Mouse (Mus musculus) midbrain, embryonic 13.5 days (tissue): ENCODE results near the gene Bspry. TPM values are rescaled to one million over a fixed set of nuclear protein-coding genes. Genes with fewer than 3 reads are reported as not detected.

Source experiments
- ATAC-seq: fragments of 200-750 bp; cut with Nextera tagmentation; 2 replicates; pipeline ENCODE4 v1.8.0; 2017; ENCODE audit warnings: mild to moderate bottlenecking, moderate TSS enrichment, moderate library complexity
- H3K27ac ChIP-seq: fragments of 300-500 bp; sonication (generic); 2 replicates; pipeline ENCODE4 v1.5.1; 2015; ENCODE audit warnings: inconsistent platforms, mild to moderate bottlenecking, moderate library complexity
- H3K27me3 ChIP-seq: fragments of 300-500 bp; sonication (generic); 2 replicates; pipeline ENCODE4 v1.6.1; 2015; ENCODE audit warnings: mild to moderate bottlenecking, inconsistent platforms
- H3K36me3 ChIP-seq: fragments of 300-500 bp; sonication (generic); 2 replicates; pipeline ENCODE4 v1.6.1; 2015; ENCODE audit warnings: mild to moderate bottlenecking, inconsistent platforms
- H3K4me1 ChIP-seq: fragments of 300-500 bp; sonication (generic); replicated peaks from 2 replicates; pipeline ENCODE4 v1.6.1; 2015; ENCODE audit warnings: inconsistent platforms
- H3K4me2 ChIP-seq: fragments of 300-500 bp; sonication (generic); replicated peaks from 2 replicates; pipeline ENCODE4 v1.6.1; 2015; ENCODE audit warnings: moderate library complexity, mild to moderate bottlenecking, inconsistent platforms
- H3K4me3 ChIP-seq: fragments of 300-500 bp; sonication (generic); replicated peaks from 2 replicates; pipeline ENCODE4 v1.5.1; 2015; ENCODE audit warnings: mild to moderate bottlenecking, inconsistent platforms
- H3K9ac ChIP-seq: fragments of 300-500 bp; sonication (generic); replicated peaks from 2 replicates; pipeline ENCODE4 v1.6.1; 2015; ENCODE audit warnings: mild to moderate bottlenecking, inconsistent platforms
- H3K9me3 ChIP-seq: fragments of 300-500 bp; sonication (generic); 2 replicates; pipeline ENCODE4 v1.6.1; 2016; ENCODE audit warnings: mild to moderate bottlenecking, inconsistent platforms
- WGBS: fragments of 180-500 bp; shearing (Covaris S2); methylation state at CpG from one replicate; pipeline ENCODE4 v1.1.7; 2015; 5-methylcytosine and 5-hydroxymethylcytosine counted together
- polyA plus RNA-seq: library from polyadenylated mRNA; unstranded; fragments of >200 nt; fragmentation: Nextera tagmentation; extraction: Ambion mirVana; gene quantifications from 2 replicates; pipeline ENCODE4 v1.2.1, GENCODE M21; 2015

Bspry gene
- 0.44 and 0.86 TPM in 2 replicates for polyA plus RNA-seq

DNA sequence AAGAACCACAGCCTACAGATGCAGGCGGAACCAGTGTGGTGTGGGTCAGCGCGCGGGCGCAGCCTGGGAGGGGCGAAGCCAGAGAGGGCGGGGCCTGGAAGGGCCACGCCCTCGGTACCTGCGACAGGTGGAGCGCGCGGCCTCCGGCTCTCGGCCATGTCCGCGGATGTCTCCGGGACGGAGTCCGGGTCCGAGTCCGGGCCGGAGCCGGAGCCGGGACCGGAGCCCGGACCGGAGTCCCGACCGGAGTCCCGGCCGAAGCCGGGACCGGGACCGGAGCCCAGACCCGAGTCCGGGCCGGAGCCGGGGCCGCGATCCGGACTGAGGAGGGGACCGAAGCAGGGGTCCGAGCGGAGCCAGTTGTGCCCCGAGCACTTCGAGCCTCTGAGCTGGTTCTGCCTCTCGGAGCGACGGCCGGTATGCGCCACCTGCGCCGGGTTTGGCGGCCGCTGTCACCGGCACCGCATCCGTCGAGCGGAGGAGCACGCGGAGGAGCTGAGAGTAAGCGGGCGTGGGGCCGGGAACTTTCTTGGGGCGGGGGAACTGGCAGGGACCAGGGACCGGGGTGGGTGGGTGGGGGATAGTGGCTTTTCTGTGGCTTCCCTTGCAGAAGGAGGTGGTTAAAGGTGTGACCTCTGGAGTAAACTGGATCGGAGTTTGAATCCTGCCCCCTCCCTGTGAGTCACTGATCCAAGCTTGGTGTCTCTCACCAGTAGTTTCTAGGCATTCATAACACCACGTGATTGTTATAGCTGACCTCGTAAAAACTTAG is at the start of gene Bspry:
Gene Bspry (plus strand): TSS at position 117 of the 772 bp plus-strand sequence.
- peak; percentile 83 for ATAC-seq
- peaks cover 42% of the 10 kb centered on the region for H3K27me3 ChIP-seq
- H3K27ac ChIP-seq: no peak within 1 kb of the TSS
- peaks cover 6% of the 10 kb centered on the region for H3K4me1 ChIP-seq
- peak within 1 kb of the TSS; percentile 65 for H3K4me2 ChIP-seq
- no peaks in the 10 kb centered on the region for H3K36me3 ChIP-seq
- WGBS: 3% methylated on average over 71 of the region's 71 CpGs
- H3K4me3 ChIP-seq: peak within 1 kb of the TSS; percentile 45
- 0 out of 2 replicates have a peak within 1 kb of the TSS, but pooled peaks have one; percentile 23 for H3K9ac ChIP-seq
- no peaks in the 10 kb centered on the region for H3K9me3 ChIP-seq

- no peak overlapping the region for H3K27ac ChIP-seq
- ATAC-seq: no peak
- no peak overlapping the region for H3K4me2 ChIP-seq
These were observed 49.2 kb upstream of the Bspry start for GRCm38 (mm10) chr4:62430678-62431077.

GRCm38 (mm10) chr4:62431522-62431921 is 48.3 kb upstream of the Bspry start:
- no peaks in the 10 kb centered on the region for H3K9me3 ChIP-seq
- peaks cover 4% of the 10 kb centered on the region; the same call in 1 of the 2 replicates for H3K36me3 ChIP-seq
- no peak overlapping the region for H3K27ac ChIP-seq
- H3K27me3 ChIP-seq: no peaks in the 10 kb centered on the region
- H3K4me1 ChIP-seq: no peaks in the 10 kb centered on the region
- H3K4me2 ChIP-seq: no peak overlapping the region
- no peak overlapping the region for H3K9ac ChIP-seq
- WGBS: 87% methylated on average over 4 of the region's 4 CpGs
- H3K4me3 ChIP-seq: no peak overlapping the region
- ATAC-seq: no peak

More at GRCm38 (mm10) chr4:62430678-62431077, 49.2 kb upstream of the Bspry start:
- H3K4me1 ChIP-seq: no peaks in the 10 kb centered on the region
- H3K36me3 ChIP-seq: peaks cover 9% of the 10 kb centered on the region
- no peak overlapping the region for H3K4me3 ChIP-seq
- H3K9ac ChIP-seq: no peak overlapping the region
- H3K9me3 ChIP-seq: no peaks in the 10 kb centered on the region
- H3K27me3 ChIP-seq: no peaks in the 10 kb centered on the region

DNA sequence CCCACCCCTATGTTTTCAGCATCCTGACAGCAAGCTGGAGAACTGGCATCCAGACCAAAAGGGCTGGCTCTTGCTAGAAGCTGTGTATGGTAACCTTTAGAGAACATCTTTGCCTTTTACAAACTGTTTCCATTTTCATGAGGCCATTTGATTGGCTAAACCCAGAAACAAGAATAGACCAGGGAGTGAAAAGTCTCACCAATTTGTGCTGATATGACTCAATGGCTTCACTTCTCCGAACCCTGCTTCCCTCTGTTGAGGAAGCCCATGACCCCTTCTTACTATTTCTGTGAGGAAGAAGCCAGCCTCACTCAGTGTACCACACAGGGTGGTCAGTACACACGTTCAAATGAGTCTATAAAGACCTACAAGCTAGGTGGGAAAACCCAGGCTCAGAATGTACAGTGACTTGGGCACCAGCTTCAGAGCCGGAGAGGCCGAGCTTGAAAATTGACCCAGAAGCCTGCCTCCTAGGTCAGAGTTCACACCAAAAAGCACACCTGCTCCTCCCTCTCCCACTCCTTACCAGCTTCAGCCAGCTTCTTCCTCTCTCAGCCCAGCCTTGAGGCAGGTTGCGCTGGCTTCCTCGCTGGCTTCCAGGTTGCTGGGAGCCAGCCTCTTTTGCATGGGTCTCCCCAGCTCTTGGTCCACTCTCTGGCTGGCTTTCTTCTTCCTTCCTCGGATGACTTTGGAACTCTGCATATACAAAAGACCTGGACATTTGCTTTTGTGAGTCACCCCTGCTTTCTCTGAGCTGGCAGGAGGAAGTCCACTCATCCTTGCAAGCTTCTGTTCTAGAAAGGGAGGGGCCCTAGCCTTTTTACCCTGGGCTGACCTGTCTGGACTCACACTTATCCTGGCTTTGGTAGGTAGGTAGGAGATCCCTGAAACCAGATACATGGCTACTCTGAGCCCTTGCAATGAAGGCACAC is 45.6 kb upstream of the Bspry start:
- H3K36me3 ChIP-seq: no peaks in the 10 kb centered on the region
- H3K27ac ChIP-seq: no peak overlapping the region
- no peak overlapping the region for H3K9ac ChIP-seq
- H3K4me1 ChIP-seq: no peaks in the 10 kb centered on the region
- H3K4me3 ChIP-seq: no peak overlapping the region
- WGBS: 80% methylated on average over 7 of the region's 7 CpGs
- no peak overlapping the region for H3K4me2 ChIP-seq
- no peak for ATAC-seq
- no peaks in the 10 kb centered on the region for H3K9me3 ChIP-seq
- no peaks in the 10 kb centered on the region for H3K27me3 ChIP-seq

DNA sequence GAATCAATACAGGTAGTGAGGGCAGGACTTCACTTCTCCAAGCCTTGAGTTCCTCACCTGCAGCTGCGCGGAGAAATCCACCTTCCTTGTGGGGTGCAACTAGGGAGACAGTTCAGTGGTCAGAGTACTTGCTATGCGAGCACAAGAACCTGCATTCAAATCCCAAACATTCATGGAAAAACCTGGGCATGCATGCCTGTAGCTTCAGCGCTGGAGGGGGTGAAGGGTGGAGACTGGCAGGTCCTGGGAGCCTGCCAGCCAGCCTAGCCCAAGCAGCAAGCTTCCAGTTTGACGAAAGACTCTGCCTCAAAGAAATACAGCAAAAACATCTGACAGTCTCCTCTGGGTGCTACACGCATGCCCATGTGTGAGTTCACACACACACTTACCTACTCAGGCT is 44.8 kb upstream of the Bspry start, which contains the start of gene Rnf183:
Gene Rnf183 (minus strand): TSS at position 172 of the 400 bp plus-strand sequence.
- Histone ChIP-seq H3K27ac (no peak within 1 kb of the TSS), H3K9me3 (no peaks in the 10 kb centered on the region), H3K4me2 (no peak within 1 kb of the TSS), H3K9ac (no peak within 1 kb of the TSS), H3K4me3 (no peak within 1 kb of the TSS), H3K4me1 (no peaks in the 10 kb centered on the region), H3K27me3 (no peaks in the 10 kb centered on the region), H3K36me3 (no peaks in the 10 kb centered on the region)
- ATAC-seq: no peak
- WGBS: 81% methylated on average over 6 of the region's 6 CpGs

GRCm38 (mm10) chr4:62437256-62437778 is 42.5 kb upstream of the Bspry start:
- Histone ChIP-seq H3K9ac (no peak overlapping the region), H3K9me3 (no peaks in the 10 kb centered on the region), H3K36me3 (no peaks in the 10 kb centered on the region), H3K4me3 (no peak overlapping the region), H3K27me3 (no peaks in the 10 kb centered on the region), H3K27ac (no peak overlapping the region), H3K4me2 (no peak overlapping the region), H3K4me1 (no peaks in the 10 kb centered on the region)
- 88% methylated on average over 3 of the region's 3 CpGs for WGBS
- no peak for ATAC-seq

DNA sequence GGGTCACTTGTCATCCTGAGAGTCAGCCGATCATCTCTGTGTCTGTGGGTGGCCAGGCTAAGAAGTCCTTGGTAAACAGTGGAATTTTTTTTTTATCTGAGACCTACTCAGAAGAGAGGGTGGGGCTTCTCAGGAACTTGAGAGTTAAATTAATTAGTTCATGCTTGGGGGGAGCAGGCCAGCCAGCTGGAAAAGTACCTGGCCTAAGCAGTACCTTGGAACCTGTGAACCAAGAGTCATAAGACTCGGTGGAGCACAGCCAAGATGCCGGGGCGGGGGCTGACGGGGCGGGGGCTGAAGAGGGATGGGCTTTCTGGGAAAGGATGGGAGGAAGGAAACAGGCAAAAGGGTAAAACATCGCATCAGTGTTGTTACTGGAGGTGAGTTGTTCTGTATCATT is 42.0 kb upstream of the Bspry start:
- H3K27me3 ChIP-seq: no peaks in the 10 kb centered on the region
- H3K4me3 ChIP-seq: no peak overlapping the region
- H3K9ac ChIP-seq: no peak overlapping the region
- no peak overlapping the region for H3K27ac ChIP-seq
- H3K9me3 ChIP-seq: no peaks in the 10 kb centered on the region
- H3K4me2 ChIP-seq: no peak overlapping the region
- ATAC-seq: no peak
- no peaks in the 10 kb centered on the region for H3K36me3 ChIP-seq
- WGBS: 88% methylated on average over 7 of the region's 7 CpGs
- H3K4me1 ChIP-seq: no peaks in the 10 kb centered on the region

GRCm38 (mm10) chr4:62439793-62440192 is 40.1 kb upstream of the Bspry start:
- no peak overlapping the region for H3K4me3 ChIP-seq
- H3K4me1 ChIP-seq: no peaks in the 10 kb centered on the region
- no peak for ATAC-seq
- H3K27me3 ChIP-seq: no peaks in the 10 kb centered on the region
- H3K27ac ChIP-seq: no peak overlapping the region
- 74% methylated on average over 4 of the region's 4 CpGs for WGBS
- no peaks in the 10 kb centered on the region for H3K36me3 ChIP-seq
- H3K4me2 ChIP-seq: no peak overlapping the region
- no peak overlapping the region for H3K9ac ChIP-seq
- no peaks in the 10 kb centered on the region for H3K9me3 ChIP-seq

- no peaks in the 10 kb centered on the region for H3K36me3 ChIP-seq
- no peaks in the 10 kb centered on the region for H3K4me1 ChIP-seq
- no peak overlapping the region for H3K4me3 ChIP-seq
- no peaks in the 10 kb centered on the region for H3K9me3 ChIP-seq
- 72% methylated on average over 4 of the region's 4 CpGs for WGBS
- no peak overlapping the region for H3K27ac ChIP-seq
- H3K9ac ChIP-seq: no peak overlapping the region
- no peak overlapping the region for H3K4me2 ChIP-seq
- H3K27me3 ChIP-seq: no peaks in the 10 kb centered on the region
- no peak for ATAC-seq
These were observed 39.3 kb upstream of the Bspry start for GRCm38 (mm10) chr4:62440544-62440943.

GRCm38 (mm10) chr4:62440986-62441385 is 38.9 kb upstream of the Bspry start:
- Histone ChIP-seq H3K9ac (no peak overlapping the region), H3K27ac (no peak overlapping the region), H3K4me1 (no peaks in the 10 kb centered on the region), H3K9me3 (no peaks in the 10 kb centered on the region), H3K4me2 (no peak overlapping the region), H3K4me3 (no peak overlapping the region), H3K36me3 (no peaks in the 10 kb centered on the region), H3K27me3 (no peaks in the 10 kb centered on the region)
- no peak for ATAC-seq
- 83% methylated on average over 4 of the region's 4 CpGs for WGBS

DNA sequence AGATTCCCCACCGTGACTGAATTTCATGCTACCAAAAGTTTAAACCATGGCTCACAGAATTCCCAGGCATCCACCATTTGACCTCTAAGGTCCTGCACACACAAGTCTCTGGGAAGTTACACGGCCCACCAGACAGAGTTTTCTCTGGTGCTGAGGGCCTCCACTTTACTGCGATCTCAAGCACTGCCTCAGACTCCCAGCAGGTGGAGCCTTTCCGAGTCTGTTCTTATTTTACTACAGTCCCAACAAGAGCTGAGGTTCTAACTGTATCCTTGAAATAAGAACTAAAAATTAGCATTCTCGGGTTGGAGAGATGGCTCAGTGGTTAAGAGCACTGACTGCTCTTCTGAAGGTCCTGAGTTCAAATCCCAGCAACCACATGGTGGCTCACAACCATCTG is 24.9 kb upstream of the Bspry start:
- Histone ChIP-seq H3K27me3 (no peaks in the 10 kb centered on the region), H3K4me1 (no peaks in the 10 kb centered on the region), H3K27ac (no peak overlapping the region), H3K36me3 (peaks cover 11% of the 10 kb centered on the region), H3K9ac (no peak overlapping the region), H3K4me3 (no peak overlapping the region), H3K9me3 (no peaks in the 10 kb centered on the region), H3K4me2 (no peak overlapping the region)
- no peak for ATAC-seq
- 67% methylated on average over 5 of the region's 5 CpGs for WGBS

GRCm38 (mm10) chr4:62459081-62459480 is 20.8 kb upstream of the Bspry start:
- Histone ChIP-seq H3K9ac (no peak overlapping the region), H3K9me3 (no peaks in the 10 kb centered on the region), H3K36me3 (peaks cover 35% of the 10 kb centered on the region), H3K4me2 (no peak overlapping the region), H3K27me3 (no peaks in the 10 kb centered on the region), H3K27ac (no peak overlapping the region), H3K4me1 (no peaks in the 10 kb centered on the region), H3K4me3 (no peak overlapping the region)
- 90% methylated on average over 3 of the region's 3 CpGs for WGBS
- ATAC-seq: no peak
